Mouse (Mus musculus) liver, adult (tissue): ENCODE measurements around the gene 4930503B20Rik.

Experiments
- GATA4 ChIP-seq: IDR thresholded peaks from 2 replicates; pipeline ENCODE4 v1.6.1; 2014; ENCODE audit warnings: mild to moderate bottlenecking, low read length; ENCODE audit not compliant: insufficient replicate concordance

Gene 4930503B20Rik

GRCm38 (mm10) chr3:146651217-146651616 lies at the start of gene 4930503B20Rik:
TSS of gene 4930503B20Rik (minus strand) at chr3:146651317.
- no peak for TF ChIP-seq GATA4

GRCm38 (mm10) chr3:146700051-146700450 lies 48.9 kb upstream of the 4930503B20Rik start:
- no peak for TF ChIP-seq GATA4

GRCm38 (mm10) chr3:146698982-146699381 lies 47.9 kb upstream of the 4930503B20Rik start:
- TF ChIP-seq GATA4: no peak

- TF ChIP-seq GATA4: no peak
These were observed 41.4 kb upstream of the 4930503B20Rik start for GRCm38 (mm10) chr3:146692547-146692946.

GRCm38 (mm10) chr3:146687121-146687725 lies 36.1 kb upstream of the 4930503B20Rik start:
- no peak for TF ChIP-seq GATA4

GRCm38 (mm10) chr3:146686428-146686827 lies 35.3 kb upstream of the 4930503B20Rik start:
- no peak for TF ChIP-seq GATA4

- no peak for TF ChIP-seq GATA4
These were observed 33.9 kb upstream of the 4930503B20Rik start, which contains the start of gene Samd13 for GRCm38 (mm10) chr3:146684811-146685675. TSS of gene Samd13 (minus strand) at chr3:146685592.

GRCm38 (mm10) chr3:146683095-146683494 lies 32.0 kb upstream of the 4930503B20Rik start:
- no peak for TF ChIP-seq GATA4

- no peak for TF ChIP-seq GATA4
These were observed 31.1 kb upstream of the 4930503B20Rik start for GRCm38 (mm10) chr3:146682140-146682651.

GRCm38 (mm10) chr3:146681696-146682095 lies 30.6 kb upstream of the 4930503B20Rik start:
- TF ChIP-seq GATA4: no peak

- TF ChIP-seq GATA4: no peak
These were observed 29.5 kb upstream of the 4930503B20Rik start for GRCm38 (mm10) chr3:146680625-146681024.

GRCm38 (mm10) chr3:146679646-146680045 lies 28.5 kb upstream of the 4930503B20Rik start:
- no peak for TF ChIP-seq GATA4

GRCm38 (mm10) chr3:146676193-146676592 lies 25.1 kb upstream of the 4930503B20Rik start:
- no peak for TF ChIP-seq GATA4

GRCm38 (mm10) chr3:146675101-146675500 lies 24.0 kb upstream of the 4930503B20Rik start:
- no peak for TF ChIP-seq GATA4

- no peak for TF ChIP-seq GATA4
These were observed 20.0 kb upstream of the 4930503B20Rik start for GRCm38 (mm10) chr3:146671121-146671520.

GRCm38 (mm10) chr3:146661907-146662306 lies 10.8 kb upstream of the 4930503B20Rik start:
- no peak for TF ChIP-seq GATA4

GRCm38 (mm10) chr3:146661001-146661400 lies 9.9 kb upstream of the 4930503B20Rik start:
- TF ChIP-seq GATA4: no peak

- TF ChIP-seq GATA4: no peak
These were observed 8.2 kb upstream of the 4930503B20Rik start for GRCm38 (mm10) chr3:146659321-146659720.
